Mouse (Mus musculus) bone marrow macrophage, adult 2 months (primary cell): ENCODE measurements around the gene Arhgap44. TPM values are rescaled to one million over a fixed set of nuclear protein-coding genes. Genes with fewer than 3 reads are reported as not detected.

Experiments
- H3K27ac ChIP-seq: 2 replicates; pipeline ENCODE4 v1.5.1; 2012; ENCODE audit warnings: low read depth, low read length; ENCODE audit not compliant: insufficient read depth
- H3K4me1 ChIP-seq: 2 replicates; pipeline ENCODE4 v1.6.1; 2012; ENCODE audit warnings: low read length; ENCODE audit not compliant: control insufficient read depth, insufficient read depth
- H3K4me3 ChIP-seq: 2 replicates; pipeline ENCODE4 v1.5.1; 2012; ENCODE audit warnings: mild to moderate bottlenecking, low read length, moderate library complexity; ENCODE audit not compliant: insufficient read depth
- CTCF ChIP-seq: IDR thresholded peaks from 2 replicates; pipeline ENCODE4 v1.5.1; 2012; ENCODE audit warnings: low read depth, mild to moderate bottlenecking, low read length, moderate library complexity
- POLR2A ChIP-seq: IDR thresholded peaks from 2 replicates; pipeline ENCODE4 v1.6.1; 2012; ENCODE audit warnings: mild to moderate bottlenecking, low read depth, low read length, borderline replicate concordance
- polyA plus RNA-seq: library from polyadenylated mRNA; stranded (reverse); fragments of >200 nt; gene quantifications from 2 replicates; pipeline ENCODE4 v1.2.4, GENCODE M21; 2012; ENCODE audit not compliant: missing spikeins, insufficient read depth, insufficient read length

The Arhgap44 gene
- polyA plus RNA-seq, 1 experiment = not detected

DNA sequence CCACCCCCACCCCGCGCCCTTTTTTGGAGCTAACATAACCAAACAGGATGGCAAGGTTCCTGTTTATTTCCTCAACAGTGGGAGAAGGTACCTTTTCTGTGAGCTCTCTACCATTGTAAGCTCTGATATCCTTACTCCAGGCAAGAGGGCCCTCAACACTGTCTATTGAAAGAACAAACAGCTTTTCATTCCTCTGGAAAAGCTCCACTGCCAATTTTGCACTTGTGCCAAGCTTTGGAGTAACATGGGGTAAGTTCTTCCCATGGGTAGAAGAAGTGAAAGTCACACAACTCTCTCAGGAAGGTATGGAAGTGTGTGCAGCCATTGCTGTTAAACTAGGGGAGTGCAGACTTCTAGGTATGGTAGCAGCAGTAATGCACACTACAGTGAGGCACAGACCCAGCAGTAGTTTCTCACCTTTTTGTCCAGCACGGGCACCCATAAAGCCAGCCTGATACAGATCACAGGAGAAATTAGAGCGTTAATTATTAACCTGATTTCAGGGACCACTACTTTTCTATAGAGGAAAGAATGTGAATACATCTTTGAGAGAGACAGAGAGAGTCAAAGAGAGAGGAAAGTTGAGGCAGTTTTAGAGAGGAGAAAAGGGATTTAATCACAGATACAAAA is 7.5 kb upstream of the Arhgap44 start:
- TF ChIP-seq CTCF = no peak
- TF ChIP-seq POLR2A = no peak
- Histone ChIP-seq H3K4me3 (no peak overlapping the region), H3K27ac (no peak overlapping the region), H3K4me1 (no peaks in the 10 kb centered on the region)

DNA sequence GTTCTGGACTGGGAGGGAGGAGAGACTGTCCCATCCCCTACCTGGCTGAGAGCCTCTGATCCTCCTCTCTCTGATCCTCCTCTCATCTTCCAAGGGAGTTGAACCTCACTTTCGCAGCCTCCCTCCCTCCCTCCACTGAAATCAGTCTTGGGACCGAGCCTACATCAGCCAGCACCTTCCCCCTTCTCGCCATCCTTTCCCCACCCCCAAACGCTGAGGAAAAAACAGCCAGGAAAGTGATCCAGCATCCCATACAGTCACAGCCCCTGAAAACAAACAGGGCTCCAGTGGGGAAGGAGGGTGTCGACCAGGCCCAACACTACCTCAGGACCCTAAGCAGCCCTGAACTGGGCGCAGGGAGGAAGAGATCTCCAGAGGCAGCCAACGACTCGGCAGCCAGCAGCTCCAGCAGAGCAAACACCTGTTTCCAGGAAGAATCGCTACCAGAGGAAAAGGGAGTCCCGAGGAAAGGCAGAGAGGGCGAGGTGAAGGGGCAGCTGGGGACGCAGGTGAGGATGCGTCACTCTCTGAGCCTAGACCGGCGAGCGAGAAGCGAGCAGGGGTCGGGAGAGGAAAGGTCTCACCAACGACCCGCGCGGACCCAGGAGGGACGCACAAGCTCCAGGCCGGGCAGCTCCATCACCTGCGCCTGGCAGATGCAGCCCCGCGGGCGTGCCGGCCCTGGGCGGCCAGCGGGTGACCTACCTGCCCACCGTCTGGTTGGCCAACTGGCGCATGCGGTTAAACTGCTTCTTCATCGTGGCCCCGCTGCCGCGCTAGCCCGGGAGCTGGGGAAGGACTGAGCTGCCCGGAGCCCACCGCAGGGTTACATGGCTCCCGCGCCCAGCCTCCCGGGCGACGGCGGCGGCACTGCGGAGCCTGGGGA is 637 bp downstream of the Arhgap44 start:
- Histone ChIP-seq H3K4me1 (no peaks in the 10 kb centered on the region), H3K4me3 (peak overlapping the region; percentile 58), H3K27ac (no peak overlapping the region)
- no peak for TF ChIP-seq CTCF
- TF ChIP-seq POLR2A = no peak

DNA sequence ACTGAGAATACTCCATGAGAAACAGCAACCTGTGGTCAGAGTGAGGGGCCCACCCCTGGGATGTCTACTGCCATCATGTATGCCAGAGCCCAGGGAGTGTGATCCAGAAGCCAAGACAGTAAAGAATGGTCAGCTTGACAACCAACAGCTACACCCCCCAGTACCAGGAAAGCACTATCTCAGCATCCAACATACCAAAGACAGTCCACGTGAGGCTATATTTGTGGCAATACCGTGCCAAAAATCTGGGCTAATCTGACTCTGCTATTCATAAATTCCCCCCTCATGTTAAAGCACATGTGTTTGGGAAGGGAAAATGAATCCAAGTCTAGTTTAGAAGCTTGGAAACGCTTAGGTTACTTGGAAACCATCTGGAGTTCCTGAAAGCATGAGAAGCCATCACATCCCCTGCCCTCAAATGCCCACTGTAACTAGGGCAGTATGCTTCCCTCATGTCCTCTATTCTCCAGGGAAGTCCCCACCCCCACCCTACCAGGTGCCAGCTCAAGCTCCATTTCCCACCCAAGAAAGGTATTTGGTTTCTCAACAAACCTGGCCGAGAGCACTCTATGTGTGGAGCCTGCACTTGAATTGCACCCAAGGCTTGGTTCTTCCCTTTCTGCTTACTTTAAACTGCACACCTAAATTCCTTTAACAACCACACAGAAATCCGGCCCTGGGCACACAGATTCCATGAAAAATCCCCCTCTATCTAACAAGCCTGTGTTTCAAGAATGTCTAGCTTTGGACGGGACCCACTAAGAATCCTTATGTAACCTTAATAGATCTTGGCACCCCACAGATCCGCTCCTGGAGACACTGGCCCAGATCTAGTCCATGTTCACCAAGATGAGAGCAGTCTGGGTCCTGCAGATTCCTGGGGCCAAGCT is 1.5 kb downstream of the Arhgap44 start:
- TF ChIP-seq CTCF (no peak), POLR2A (no peak)
- H3K4me1 ChIP-seq = no peaks in the 10 kb centered on the region
- H3K27ac ChIP-seq = no peak overlapping the region
- H3K4me3 ChIP-seq = no peak overlapping the region

DNA sequence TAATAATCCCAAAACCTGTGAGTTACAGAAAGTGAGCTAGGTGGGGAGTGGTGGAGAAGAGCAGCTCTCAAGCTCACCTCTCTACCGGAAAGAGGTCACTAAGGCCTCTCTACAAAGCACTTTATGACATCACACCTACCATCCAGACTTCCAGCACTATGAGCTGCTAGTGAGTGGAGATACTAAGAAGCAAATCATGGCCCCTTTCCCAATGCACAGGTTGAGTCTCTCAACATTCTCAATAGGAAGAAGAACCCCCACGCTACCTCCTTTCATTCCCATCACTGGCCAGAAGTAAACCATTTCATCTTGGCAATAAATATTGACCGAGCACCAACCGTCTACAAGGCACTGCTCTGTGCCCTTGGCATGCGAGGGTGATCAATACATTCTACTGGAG is 3.0 kb downstream of the Arhgap44 start, which contains the start of gene 1700086D15Rik:
Gene 1700086D15Rik (minus strand): TSS at position 101 of the 400 bp plus-strand sequence.
- no peaks in the 10 kb centered on the region for H3K4me1 ChIP-seq
- TF ChIP-seq CTCF = no peak
- TF ChIP-seq POLR2A = no peak
- no peak within 1 kb of the TSS for H3K4me3 ChIP-seq
- no peak within 1 kb of the TSS for H3K27ac ChIP-seq

DNA sequence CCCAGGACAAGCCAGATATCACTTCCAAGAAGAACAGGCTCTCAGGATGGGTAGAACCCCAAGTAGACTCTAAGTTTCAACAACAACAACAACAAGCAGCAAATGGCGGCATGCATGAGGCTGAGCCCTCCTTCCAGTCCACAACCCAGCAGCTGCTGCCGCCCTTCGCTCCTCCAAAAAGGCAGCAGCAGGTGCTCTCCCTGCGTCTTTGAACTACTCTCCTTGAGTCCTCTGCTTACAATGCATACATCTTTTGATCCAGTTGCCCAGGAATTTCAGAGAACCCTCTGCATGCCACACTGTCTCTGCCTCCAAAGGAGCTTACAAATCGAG is 4.1 kb downstream of the Arhgap44 start:
- TF ChIP-seq CTCF (no peak), POLR2A (no peak)
- H3K4me3 ChIP-seq = no peak overlapping the region
- no peak overlapping the region for H3K27ac ChIP-seq
- no peaks in the 10 kb centered on the region for H3K4me1 ChIP-seq

DNA sequence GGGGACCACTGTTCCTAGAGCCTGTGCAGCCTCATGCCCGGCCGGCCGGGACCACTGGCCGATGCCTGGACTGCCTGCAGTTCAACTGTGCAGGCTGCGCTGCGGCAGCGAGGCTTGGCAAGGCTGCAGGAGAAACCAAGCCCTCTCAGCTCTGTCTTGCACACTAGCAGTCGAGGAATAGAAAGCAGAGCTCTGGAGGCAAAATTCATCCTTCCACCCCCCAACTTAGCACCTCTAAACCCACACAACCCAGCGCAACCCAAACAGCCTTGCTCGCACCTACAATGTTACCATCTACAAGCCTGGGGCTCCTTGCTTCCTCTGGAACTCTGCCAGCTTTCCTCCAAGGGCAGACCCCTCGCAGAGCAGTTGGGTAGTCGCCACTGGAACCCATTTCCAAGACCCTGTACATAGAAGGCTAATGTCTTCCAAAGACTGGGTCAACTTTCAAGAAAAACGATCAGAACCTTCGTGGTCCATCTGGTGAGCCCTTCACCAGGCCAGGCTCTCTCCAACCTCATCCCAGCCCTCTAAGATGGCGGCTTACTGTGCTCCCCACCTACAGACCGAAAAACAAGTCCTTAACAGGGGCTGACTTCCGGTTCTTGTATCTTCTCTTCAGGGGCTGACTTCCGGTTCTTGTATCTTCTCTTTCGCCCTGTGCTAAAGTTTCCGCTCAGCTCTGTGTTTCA is 4.6 kb downstream of the Arhgap44 start:
- Histone ChIP-seq H3K4me3 (no peak overlapping the region), H3K4me1 (no peaks in the 10 kb centered on the region), H3K27ac (no peak overlapping the region)
- TF ChIP-seq POLR2A (no peak), CTCF (no peak)

DNA sequence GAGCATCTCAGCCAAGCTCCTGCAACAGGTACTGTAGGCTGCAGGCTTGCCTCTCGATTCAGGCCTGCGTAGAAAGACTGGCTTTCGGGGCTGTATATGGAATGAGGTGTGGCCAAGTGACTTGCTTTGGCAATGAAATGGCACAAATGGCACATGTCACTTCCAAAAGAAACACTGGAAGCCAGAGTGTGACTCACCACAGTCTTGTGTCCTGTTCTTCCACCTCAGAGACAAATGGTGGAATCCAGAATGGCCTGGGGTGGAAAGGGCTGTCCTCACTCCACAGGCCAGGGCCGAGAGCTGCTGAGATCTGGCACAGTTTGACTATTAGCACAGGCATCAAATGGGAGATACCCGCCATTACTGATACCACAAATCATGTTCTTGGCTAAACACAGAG is 9.8 kb downstream of the Arhgap44 start:
- Histone ChIP-seq H3K4me3 (no peak overlapping the region), H3K4me1 (no peaks in the 10 kb centered on the region), H3K27ac (no peak overlapping the region)
- TF ChIP-seq CTCF (no peak), POLR2A (no peak)

DNA sequence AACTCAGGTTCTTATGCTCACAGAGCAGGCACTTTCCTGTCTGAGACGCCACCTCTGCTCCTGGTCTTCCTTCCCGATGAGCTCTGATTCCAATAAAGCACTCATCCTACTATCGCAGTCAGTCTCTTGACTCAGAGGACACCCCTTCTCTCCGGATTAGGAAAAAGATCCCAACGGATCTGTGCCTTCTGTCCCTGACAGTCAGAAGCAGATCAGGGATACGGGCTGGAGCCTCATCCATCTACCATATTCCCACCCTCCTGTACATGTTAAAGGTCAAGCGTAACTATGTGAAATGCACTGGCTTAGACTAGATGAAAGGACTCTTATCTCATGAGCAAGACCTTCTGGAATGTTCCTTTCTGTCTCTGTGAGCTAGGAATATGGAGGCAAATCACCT is 14.3 kb downstream of the Arhgap44 start:
- Histone ChIP-seq H3K27ac (no peak overlapping the region), H3K4me1 (no peaks in the 10 kb centered on the region), H3K4me3 (no peak overlapping the region)
- TF ChIP-seq CTCF (no peak), POLR2A (no peak)

DNA sequence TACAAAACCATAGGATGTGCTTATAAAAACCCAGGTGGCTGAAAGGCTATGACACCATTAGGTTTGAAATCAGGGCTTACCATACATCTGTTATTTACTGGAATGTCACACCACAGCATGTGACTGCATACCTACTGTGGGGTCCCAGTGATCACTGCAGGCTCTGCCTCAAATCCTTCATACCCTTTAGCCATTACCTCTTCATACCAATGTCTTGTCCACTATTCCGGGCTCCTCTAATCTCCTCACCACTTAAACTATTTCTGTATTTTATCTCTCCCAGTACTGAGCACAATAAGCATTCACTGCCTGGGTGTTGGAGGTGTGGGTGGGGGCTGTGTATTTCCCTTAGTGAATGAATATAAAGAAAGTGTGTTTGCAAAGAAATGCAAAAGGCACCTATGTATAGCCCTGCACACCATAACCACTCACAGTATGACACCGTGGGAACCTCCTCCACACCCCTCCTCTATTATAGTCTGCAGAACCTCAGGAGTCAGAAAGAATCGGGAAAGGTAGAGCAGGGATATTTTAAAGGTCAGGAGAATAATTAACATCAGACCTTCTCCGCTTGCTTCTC is 19.8 kb downstream of the Arhgap44 start:
- Histone ChIP-seq H3K27ac (no peak overlapping the region), H3K4me1 (no peaks in the 10 kb centered on the region), H3K4me3 (no peak overlapping the region)
- no peak for TF ChIP-seq CTCF
- TF ChIP-seq POLR2A = no peak
